Mouse (Mus musculus) cerebellum, adult 2 months (tissue): ENCODE results near the gene Tmem131.

Experiments
- CTCF ChIP-seq: fragments of 200-500 bp; IDR thresholded peaks from 2 replicates; pipeline ENCODE4 v1.5.1; 2011; ENCODE audit warnings: low read depth, mild to moderate bottlenecking, control low read depth, low read length, moderate library complexity, borderline replicate concordance; ENCODE audit not compliant: insufficient read depth
- POLR2A ChIP-seq: fragments of 200-500 bp; IDR thresholded peaks from 2 replicates; pipeline ENCODE4 v1.6.1; 2011; ENCODE audit warnings: low read length, control low read depth, borderline replicate concordance; ENCODE audit not compliant: insufficient read depth

DNA sequence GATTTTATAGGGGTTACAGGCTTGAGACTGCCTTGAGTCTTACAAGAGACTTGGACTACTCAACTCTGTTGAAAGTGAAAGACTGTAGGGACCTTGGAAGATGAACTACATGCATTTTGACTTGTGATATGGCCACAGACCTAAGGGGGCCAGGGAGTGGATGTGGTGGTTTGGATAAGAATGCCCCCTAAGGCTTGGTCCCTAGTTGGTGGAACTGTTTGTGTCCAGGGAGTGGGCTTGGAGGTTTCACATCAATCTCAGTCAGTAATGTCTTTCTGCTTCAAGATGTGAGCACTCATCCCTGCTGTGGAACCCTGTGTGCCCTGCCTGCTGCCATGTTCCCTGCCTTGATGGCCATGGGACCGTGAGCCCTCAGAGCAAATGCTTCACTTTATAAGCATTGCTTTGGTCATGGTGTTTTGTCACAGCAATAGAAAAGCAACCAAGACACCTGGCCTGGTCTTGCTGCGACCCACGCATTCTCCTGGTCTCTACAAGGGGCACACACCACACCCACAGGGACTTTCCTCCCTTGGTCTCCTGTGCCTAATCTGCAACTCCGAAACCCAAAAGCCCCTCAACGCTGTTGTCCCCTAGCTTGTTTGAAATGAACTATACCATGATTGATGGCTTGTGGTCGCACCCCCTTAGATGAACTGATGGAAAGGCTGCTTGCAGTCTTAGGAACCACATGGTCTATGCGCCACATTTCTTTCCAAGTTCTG is 137.1 kb downstream of the Tmem131 start:
- TF ChIP-seq CTCF, result no peak
- TF ChIP-seq POLR2A, result no peak
